Mouse (Mus musculus) megakaryocyte, embryonic 14.5 days (primary cell): ENCODE data around the gene Tnk1.

Source experiments
- FLI1 ChIP-seq: IDR thresholded peaks from 2 replicates; pipeline ENCODE4 v1.6.1; 2012; ENCODE audit warnings: low read length, inconsistent platforms, mixed read lengths
- GATA1 ChIP-seq: IDR thresholded peaks from 3 replicates; pipeline ENCODE4 v1.6.1; 2012; ENCODE audit warnings: mixed read lengths, low read length, inconsistent platforms, borderline replicate concordance

GRCm38 (mm10) chr11:69901406-69901846, 42.9 kb upstream of the Tnk1 start:
- TF ChIP-seq GATA1 (no peak), FLI1 (no peak)
